Mouse (Mus musculus) heart, adult 2 months (tissue): ENCODE measurements around the gene Vwa5b2.

ENCODE experiments used
- CTCF ChIP-seq: fragments of 200-600 bp; IDR thresholded peaks from 2 replicates; pipeline ENCODE4 v1.8.1; 2022; ENCODE audit warnings: antibody characterized with exemption, mild to moderate bottlenecking, moderate library complexity
- EP300 ChIP-seq: fragments of 200-500 bp; IDR thresholded peaks from 2 replicates; pipeline ENCODE4 v1.6.1; 2011; ENCODE audit warnings: low read depth, low read length, control low read depth; ENCODE audit not compliant: insufficient read depth

- TF ChIP-seq CTCF (no peak), EP300 (no peak)
Observed at GRCm38 (mm10) chr16:20629731-20630634, 40.7 kb downstream of the Vwa5b2 start, which contains the start of gene Ece2.
